Mouse (Mus musculus) R1 (cell line): ENCODE measurements around the gene Serpinf2.
"Not testable (repeated sequence)": the region's sequence is repeated elsewhere in the genome, so short reads cannot be mapped to it uniquely, and the experiment has no call there.

ENCODE experiments used
- DNase-seq: peaks from one replicate; pipeline ENCODE4 v3.0.0-alpha.2; 2018; ENCODE audit warnings: low read depth, low spot score

The Serpinf2 gene

DNA sequence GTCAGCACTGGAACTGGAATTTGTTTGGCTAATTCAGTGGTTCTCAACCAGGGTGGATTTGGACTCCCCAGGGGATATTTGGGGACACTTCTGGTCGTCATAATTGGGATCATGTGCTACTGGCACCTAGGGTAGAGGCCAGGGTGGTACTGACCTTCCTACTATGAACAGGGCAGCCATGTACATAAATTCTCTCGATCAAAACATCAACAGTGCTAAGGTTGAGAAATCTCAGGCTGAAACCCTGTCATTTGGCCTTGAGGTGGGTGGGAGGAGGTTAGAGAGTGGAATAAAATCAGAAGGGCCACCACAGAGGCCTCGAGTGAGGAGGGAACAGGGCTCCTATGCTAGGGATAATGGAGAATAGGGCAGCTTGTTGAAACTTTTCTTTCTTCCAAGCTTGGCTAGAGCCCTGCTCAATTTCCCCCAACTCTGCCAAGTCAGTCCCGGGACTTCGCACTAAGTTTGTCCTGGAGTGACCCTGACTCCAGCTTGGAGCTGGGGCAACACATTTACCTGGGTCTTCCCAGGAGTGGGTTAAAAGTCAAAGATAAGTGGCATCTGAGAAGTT, 19.8 kb upstream of the Serpinf2 start:
- DNase-seq: no peak

DNA sequence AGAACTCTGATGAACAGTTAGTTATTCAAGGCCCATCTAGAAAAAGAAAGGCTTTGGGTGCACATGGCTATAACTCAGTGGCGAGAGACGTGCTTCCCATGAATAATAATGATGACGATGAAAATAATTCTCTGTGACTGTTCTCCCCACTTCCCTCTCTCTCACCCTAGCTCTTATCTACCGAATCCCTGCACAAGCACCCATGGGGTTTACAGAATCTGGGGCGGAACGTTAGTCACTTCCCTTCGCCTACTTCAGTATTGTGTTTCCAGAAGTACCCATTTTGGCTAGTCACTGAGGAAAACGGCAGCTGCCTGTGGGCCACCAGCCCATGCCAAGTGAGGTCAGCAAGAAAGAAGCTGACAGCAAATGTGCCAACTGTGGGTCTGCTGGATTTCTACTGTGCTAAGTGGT, 19.2 kb upstream of the Serpinf2 start:
- DNase-seq: no peak

DNA sequence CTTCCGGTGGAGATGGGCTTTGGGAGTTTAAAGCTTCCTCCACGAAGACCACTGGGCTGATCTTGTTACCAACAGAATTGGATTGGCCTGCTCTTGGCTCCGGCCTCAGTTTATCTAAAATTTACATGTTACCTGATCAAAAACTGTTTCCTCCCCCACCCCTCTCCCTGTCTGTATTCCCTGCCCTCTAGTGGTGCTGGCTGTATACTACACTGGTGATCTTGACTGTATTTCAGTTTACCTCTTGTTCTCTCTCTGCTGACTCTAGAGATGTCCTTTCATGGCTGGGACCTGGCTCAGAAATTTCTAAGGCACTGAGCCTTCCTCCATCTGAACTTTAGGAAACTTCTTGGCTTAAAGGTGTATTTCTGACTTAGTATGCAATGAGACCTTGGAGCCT, 18.8 kb upstream of the Serpinf2 start:
- DNase-seq: peak; percentile 76

GRCm38 (mm10) chr11:75456440-75456871, 17.1 kb upstream of the Serpinf2 start:
- no peak for DNase-seq

DNA sequence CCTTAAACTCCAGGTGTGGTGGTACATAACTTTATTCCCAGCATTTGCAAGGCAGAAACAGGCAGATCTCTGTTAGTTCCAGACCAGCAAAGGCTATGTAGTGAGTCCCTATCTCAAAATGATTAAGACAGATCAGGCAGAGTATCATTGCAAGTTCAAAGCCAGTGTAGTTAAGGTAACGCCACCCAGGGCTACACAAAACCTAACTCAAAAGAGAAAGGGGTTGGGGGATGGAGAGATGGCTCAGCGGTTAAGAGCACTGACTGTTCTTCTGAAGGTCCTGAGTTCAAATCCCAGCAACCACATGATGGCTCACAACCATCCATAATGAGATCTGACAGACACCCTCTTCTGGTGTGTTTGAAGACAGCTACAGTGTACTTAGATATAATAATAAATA, 16.6 kb upstream of the Serpinf2 start:
- DNase-seq: not testable (repeated sequence)

- no peak for DNase-seq
Measured at GRCm38 (mm10) chr11:75455041-75455736, 15.8 kb upstream of the Serpinf2 start.

- peak; percentile 94 for DNase-seq
Measured at GRCm38 (mm10) chr11:75453991-75454930, 14.9 kb upstream of the Serpinf2 start, which contains the start of gene Wdr81. Gene Wdr81, minus strand, starts transcription at chr11:75454717.

DNA sequence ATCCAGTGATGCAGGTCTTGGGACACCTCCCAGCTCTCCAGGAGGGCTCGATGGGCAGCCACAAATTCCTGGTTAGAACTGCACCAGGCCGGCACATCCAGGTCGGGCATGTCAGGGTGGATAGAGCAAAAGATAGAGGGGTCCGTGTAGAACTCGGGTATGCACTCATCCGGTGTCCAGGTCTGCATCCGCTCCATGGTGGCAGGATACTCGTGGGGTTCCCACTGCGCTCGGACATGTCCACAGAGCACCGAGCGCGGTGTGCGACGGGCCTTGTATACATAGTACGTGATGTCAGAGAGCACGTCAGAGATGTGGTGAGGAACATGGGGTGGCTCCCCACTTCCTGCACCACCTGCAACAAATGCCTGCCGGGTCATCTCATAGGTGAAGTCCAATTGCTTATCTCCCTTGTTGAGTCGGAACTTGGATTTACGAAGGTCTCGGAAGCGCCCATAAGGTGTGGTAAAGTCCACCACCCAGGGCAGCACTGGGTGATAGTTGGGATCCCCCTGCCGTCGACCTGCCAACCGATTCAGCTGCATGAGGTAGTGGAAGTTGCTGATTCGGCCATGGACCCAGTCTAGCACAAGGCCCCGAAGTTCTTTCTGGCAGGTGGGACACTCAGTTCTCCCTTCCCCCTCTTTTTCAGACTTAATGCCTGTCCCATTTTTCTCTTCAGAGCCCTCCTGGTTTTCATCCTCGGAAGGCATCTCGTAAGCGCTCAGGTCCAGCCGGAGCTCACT, 13.6 kb upstream of the Serpinf2 start:
- no peak for DNase-seq

GRCm38 (mm10) chr11:75452081-75452480, 12.7 kb upstream of the Serpinf2 start:
- DNase-seq: no peak

- no peak for DNase-seq
Measured at GRCm38 (mm10) chr11:75450936-75451335, 11.5 kb upstream of the Serpinf2 start.

- DNase-seq: no peak
Measured at GRCm38 (mm10) chr11:75450304-75450908, 11.0 kb upstream of the Serpinf2 start.

DNA sequence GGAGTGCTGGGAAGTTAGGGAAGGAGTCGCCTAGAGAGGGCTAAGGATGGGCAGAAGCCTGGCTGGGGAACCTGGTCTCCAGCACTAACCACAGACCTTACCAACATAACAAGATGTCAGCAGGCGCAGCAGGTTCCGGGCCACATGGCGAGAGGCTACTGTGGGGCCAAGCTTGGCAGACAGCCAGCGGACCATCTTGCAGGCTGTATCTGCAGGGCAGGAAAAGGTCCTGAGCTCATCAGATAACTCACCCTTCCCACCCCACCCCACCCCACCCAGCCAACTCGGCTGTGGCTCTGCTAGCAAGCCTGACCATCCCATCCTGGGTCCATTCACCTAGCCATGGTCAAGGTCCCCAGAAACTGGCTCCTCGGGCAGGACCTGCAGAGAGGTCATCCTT, 10.3 kb upstream of the Serpinf2 start:
- no peak for DNase-seq

GRCm38 (mm10) chr11:75448575-75448974, 9.2 kb upstream of the Serpinf2 start:
- no peak for DNase-seq

GRCm38 (mm10) chr11:75443711-75444110, 4.3 kb upstream of the Serpinf2 start:
- peak; percentile 45 for DNase-seq

DNA sequence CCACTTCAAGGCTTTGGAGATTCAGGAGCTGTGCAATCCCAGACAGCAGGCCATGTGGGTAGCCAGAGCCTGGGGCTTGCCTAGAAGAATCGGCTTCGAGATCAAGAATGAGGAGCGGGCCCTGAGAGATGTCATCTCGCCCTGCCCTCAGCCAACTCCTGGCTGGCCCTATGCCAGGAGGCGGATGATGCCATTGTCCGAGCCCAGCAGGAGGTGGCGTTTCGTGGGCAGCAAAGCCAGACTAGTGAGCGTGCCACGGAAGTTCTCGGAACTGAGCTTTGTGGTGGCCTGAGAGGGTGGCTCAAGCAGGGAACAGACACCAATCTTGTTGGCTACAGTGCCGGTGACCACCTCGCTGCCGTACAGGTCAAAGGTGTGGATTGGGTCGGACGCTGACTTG, 2.2 kb upstream of the Serpinf2 start:
- no peak for DNase-seq

DNA sequence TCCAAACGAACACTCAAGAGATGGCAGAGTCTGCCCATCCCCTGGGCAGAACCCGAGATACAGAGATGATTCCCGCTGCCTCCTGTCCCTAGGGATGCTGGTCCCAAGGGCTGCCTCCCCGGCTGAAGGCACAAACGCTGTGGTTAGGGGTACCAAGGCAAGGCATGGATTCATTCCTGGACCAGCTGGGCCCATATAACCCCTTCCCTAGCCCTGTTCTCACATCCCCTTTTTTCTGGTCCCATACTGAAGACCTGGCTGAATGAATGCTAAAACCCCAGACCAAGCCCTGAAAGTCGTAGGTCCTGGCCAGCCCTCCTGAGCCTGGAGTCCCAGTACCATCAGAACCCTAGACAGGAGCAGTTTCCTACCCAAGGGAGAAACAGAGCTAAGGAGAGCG, 1.6 kb upstream of the Serpinf2 start:
- DNase-seq: no peak

GRCm38 (mm10) chr11:75439951-75440350, 560 bp upstream of the Serpinf2 start:
- DNase-seq: no peak

- DNase-seq: no peak
Measured at GRCm38 (mm10) chr11:75438804-75439203, 587 bp downstream of the Serpinf2 start.

DNA sequence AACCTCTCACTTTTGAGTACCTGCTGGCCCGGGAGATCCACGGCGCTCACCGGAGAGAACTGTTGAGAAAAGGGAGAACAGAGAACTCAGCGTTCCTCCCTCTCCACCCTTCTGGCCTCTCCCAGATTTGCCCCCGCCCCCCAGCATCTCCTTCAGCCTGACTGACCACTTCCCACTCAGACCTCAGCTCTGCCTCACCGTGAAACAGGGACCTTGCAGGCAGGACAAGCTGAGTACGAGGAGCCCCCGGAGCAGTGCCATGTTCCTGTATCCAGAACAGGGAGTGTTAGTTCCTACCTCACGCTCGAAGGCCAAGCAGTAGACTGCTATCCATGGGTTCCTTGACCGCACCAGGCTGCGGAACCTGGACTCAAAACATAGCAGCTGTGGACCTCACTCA, 1.2 kb downstream of the Serpinf2 start:
- no peak for DNase-seq

DNA sequence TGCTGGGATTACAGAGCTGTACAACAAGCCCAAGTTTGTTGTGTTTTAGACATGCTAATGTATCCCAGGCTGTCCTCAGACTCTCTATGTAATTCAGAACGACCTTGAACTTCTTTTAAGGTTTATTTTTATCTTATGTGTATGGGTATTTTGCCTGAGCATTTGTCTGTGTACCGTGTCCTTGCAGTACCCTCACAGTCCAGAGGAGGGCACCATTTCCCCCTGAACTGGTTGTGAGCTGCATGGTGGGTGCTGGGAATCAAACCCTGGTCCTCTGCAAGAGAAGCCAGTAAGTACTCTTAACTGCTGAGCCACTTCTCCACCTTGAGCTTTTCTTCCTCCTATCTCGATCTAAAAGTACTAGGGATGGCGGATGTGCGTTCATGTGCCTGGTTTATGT, 5.3 kb downstream of the Serpinf2 start:
- DNase-seq: peak; percentile 31

GRCm38 (mm10) chr11:75431307-75431706, 8.1 kb downstream of the Serpinf2 start:
- DNase-seq: no peak
